Mouse (Mus musculus) embryonic facial prominence, embryonic 15.5 days (tissue): ENCODE measurements at regions not wholly inside any gene's neighbourhood (a gene's known extent, or its start where the extent isn't known, plus 50 kb on each side); places are given as distances from the start of the nearest gene placed in this dataset.
A peak's percentile ranks its signal among the peaks of the same experiment; 100 is the strongest.

Experiments used
- ATAC-seq: fragments of 200-750 bp; cut with Nextera tagmentation; 2 replicates; pipeline ENCODE4 v1.8.0; 2017; ENCODE audit warnings: low read depth, moderate TSS enrichment; ENCODE audit not compliant: insufficient number of reproducible peaks, low FRiP score, low TSS enrichment
- H3K27ac ChIP-seq: fragments of 300-500 bp; sonication (generic); replicated peaks from 2 replicates; pipeline ENCODE4 v1.5.1; 2015; ENCODE audit warnings: mild to moderate bottlenecking, inconsistent platforms
- H3K27me3 ChIP-seq: fragments of 300-500 bp; sonication (generic); 2 replicates; pipeline ENCODE4 v1.6.1; 2015; ENCODE audit warnings: inconsistent platforms
- H3K36me3 ChIP-seq: fragments of 300-500 bp; sonication (generic); 2 replicates; pipeline ENCODE4 v1.6.1; 2015; ENCODE audit warnings: mild to moderate bottlenecking, inconsistent platforms
- H3K4me1 ChIP-seq: fragments of 300-500 bp; sonication (generic); 2 replicates; pipeline ENCODE4 v1.6.1; 2015; ENCODE audit warnings: inconsistent platforms
- H3K4me2 ChIP-seq: fragments of 300-500 bp; sonication (generic); replicated peaks from 2 replicates; pipeline ENCODE4 v1.6.1; 2015; ENCODE audit warnings: mild to moderate bottlenecking, inconsistent platforms
- H3K4me3 ChIP-seq: fragments of 300-500 bp; sonication (generic); replicated peaks from 2 replicates; pipeline ENCODE4 v1.5.1; 2015; ENCODE audit warnings: mild to moderate bottlenecking, inconsistent platforms
- H3K9ac ChIP-seq: fragments of 300-500 bp; sonication (generic); 2 replicates; pipeline ENCODE4 v1.6.1; 2015; ENCODE audit warnings: inconsistent platforms
- H3K9me3 ChIP-seq: fragments of 300-500 bp; sonication (generic); replicated peaks from 2 replicates; pipeline ENCODE4 v1.6.1; 2016; ENCODE audit warnings: inconsistent platforms
- WGBS: fragments of 180-500 bp; shearing (Covaris S2); methylation state at CpG from one replicate; pipeline ENCODE4 v1.1.7; 2015; 5-methylcytosine and 5-hydroxymethylcytosine counted together

- no peaks in the 10 kb centered on the region for H3K36me3 ChIP-seq
- H3K27ac ChIP-seq, result no peak overlapping the region
- 73% methylated on average over 1 of the region's 1 CpGs for WGBS
- H3K4me3 ChIP-seq, result no peak overlapping the region
- no peak overlapping the region for H3K9ac ChIP-seq
- no peak for ATAC-seq
- H3K4me2 ChIP-seq, result no peak overlapping the region
- no peaks in the 10 kb centered on the region for H3K27me3 ChIP-seq
- H3K9me3 ChIP-seq, result no peaks in the 10 kb centered on the region
- no peaks in the 10 kb centered on the region for H3K4me1 ChIP-seq
These were observed 101.2 kb upstream of the Fam184a start for GRCm38 (mm10) chr10:53852091-53852490.

GRCm38 (mm10) chr10:53850568-53850967, 99.6 kb upstream of the Fam184a start:
- H3K27me3 ChIP-seq, result no peaks in the 10 kb centered on the region
- H3K36me3 ChIP-seq, result no peaks in the 10 kb centered on the region
- no peaks in the 10 kb centered on the region for H3K9me3 ChIP-seq
- no peak overlapping the region for H3K4me2 ChIP-seq
- 59% methylated on average over 4 of the region's 4 CpGs for WGBS
- H3K9ac ChIP-seq, result no peak overlapping the region
- H3K27ac ChIP-seq, result no peak overlapping the region
- no peak overlapping the region for H3K4me3 ChIP-seq
- no peaks in the 10 kb centered on the region for H3K4me1 ChIP-seq
- ATAC-seq, result no peak

- Histone ChIP-seq H3K9me3 (no peaks in the 10 kb centered on the region), H3K4me3 (no peak overlapping the region), H3K4me1 (no peaks in the 10 kb centered on the region), H3K27ac (no peak overlapping the region), H3K4me2 (no peak overlapping the region), H3K9ac (no peak overlapping the region), H3K36me3 (no peaks in the 10 kb centered on the region), H3K27me3 (no peaks in the 10 kb centered on the region)
- no peak for ATAC-seq
- WGBS, result 53% methylated on average over 2 of the region's 2 CpGs
These were observed 62.3 kb upstream of the Fam184a start for GRCm38 (mm10) chr10:53813244-53813620.

- no peak overlapping the region for H3K27ac ChIP-seq
- H3K4me2 ChIP-seq, result 0 out of 2 replicates have a peak overlapping the region, but pooled peaks have one; percentile 4
- H3K36me3 ChIP-seq, result no peaks in the 10 kb centered on the region
- H3K4me1 ChIP-seq, result no peaks in the 10 kb centered on the region
- 0 out of 2 replicates have a peak overlapping the region, but pooled peaks have one; percentile 0 for H3K4me3 ChIP-seq
- no peak overlapping the region for H3K9ac ChIP-seq
- ATAC-seq, result no peak
- no peaks in the 10 kb centered on the region for H3K27me3 ChIP-seq
- H3K9me3 ChIP-seq, result no peaks in the 10 kb centered on the region
- 15% methylated on average over 7 of the region's 7 CpGs for WGBS
These were observed 61.8 kb upstream of the Fam184a start for GRCm38 (mm10) chr10:53812597-53813243.

GRCm38 (mm10) chr10:53811904-53812596, 61.1 kb upstream of the Fam184a start:
- no peak overlapping the region for H3K27ac ChIP-seq
- no peaks in the 10 kb centered on the region for H3K36me3 ChIP-seq
- H3K4me1 ChIP-seq, result no peaks in the 10 kb centered on the region
- 0 out of 2 replicates have a peak overlapping the region, but pooled peaks have one; percentile 4 for H3K4me2 ChIP-seq
- ATAC-seq, result no peak
- H3K9ac ChIP-seq, result no peak overlapping the region
- no peaks in the 10 kb centered on the region for H3K9me3 ChIP-seq
- H3K27me3 ChIP-seq, result no peaks in the 10 kb centered on the region
- 61% methylated on average over 14 of the region's 14 CpGs for WGBS
- H3K4me3 ChIP-seq, result 0 out of 2 replicates have a peak overlapping the region, but pooled peaks have one; percentile 0

- Histone ChIP-seq H3K36me3 (no peaks in the 10 kb centered on the region), H3K9me3 (no peaks in the 10 kb centered on the region), H3K27ac (no peak overlapping the region), H3K4me1 (no peaks in the 10 kb centered on the region), H3K4me3 (no peak overlapping the region), H3K27me3 (no peaks in the 10 kb centered on the region), H3K9ac (no peak overlapping the region), H3K4me2 (no peak overlapping the region)
- 57% methylated on average over 8 of the region's 8 CpGs for WGBS
- no peak for ATAC-seq
These were observed 55.8 kb upstream of the Fam184a start for GRCm38 (mm10) chr10:53806697-53807096.

GRCm38 (mm10) chr10:53801048-53801641, 50.2 kb upstream of the Fam184a start:
- Histone ChIP-seq H3K4me3 (no peak overlapping the region), H3K4me1 (no peaks in the 10 kb centered on the region), H3K27ac (no peak overlapping the region), H3K36me3 (no peaks in the 10 kb centered on the region), H3K9me3 (no peaks in the 10 kb centered on the region), H3K27me3 (no peaks in the 10 kb centered on the region), H3K9ac (no peak overlapping the region), H3K4me2 (no peak overlapping the region)
- WGBS, result 26% methylated on average over 7 of the region's 7 CpGs
- no peak for ATAC-seq
